Mouse (Mus musculus) R1 (cell line): ENCODE measurements around the gene Fam102b.

ENCODE experiments used
- DNase-seq: peaks from one replicate; pipeline ENCODE4 v3.0.0-alpha.2; 2018; ENCODE audit warnings: low read depth, low spot score

Gene Fam102b

DNA sequence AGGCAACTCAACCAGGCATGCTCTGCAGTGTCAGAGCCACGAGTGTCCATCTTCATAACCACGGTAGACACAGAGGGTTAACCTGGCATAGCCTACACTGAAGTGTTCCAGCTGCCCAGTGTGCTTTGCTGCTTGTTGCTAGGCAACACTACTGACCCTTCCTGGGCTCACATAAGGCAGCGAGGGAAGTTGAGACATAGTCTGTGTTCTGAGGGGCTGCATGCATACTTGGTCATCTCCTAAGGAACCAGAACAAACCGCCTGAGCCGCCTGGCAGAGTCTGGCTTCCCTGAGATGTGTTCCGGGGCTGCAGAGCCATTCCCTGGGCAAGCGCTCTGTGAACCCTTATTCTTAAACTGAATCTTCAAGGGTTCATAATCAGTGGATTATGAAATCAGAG is 66.2 kb downstream of the Fam102b start:
- no peak for DNase-seq

DNA sequence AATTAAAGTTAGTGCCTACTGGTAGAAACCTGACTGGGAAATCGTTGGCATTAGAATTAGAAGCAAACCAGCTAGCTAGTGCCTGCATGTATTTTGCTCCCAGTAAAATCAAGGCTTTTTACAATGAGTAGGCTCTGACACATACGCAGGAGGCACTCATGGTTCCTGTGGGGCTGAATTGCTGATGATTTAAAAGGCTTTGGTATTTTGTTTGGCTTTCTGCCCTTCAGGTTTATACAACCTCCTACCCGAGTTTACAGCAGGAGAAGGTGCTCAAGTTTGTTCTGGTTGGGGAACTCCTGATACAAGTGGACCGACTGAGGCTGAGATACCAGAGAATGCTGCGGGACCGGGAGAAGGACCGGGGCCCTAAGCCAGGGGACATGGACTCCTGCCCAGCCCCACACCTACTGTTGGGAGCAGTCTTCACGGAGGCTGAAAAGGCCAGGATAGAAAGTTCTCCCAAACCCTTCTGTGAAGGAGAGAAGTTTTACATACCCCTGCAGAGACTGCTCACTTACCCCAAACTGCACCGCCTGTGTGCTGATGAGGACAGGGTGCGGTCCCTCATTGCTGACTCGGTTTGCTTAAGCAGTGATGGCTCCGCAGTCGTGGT is 67.6 kb downstream of the Fam102b start:
- DNase-seq, result no peak

DNA sequence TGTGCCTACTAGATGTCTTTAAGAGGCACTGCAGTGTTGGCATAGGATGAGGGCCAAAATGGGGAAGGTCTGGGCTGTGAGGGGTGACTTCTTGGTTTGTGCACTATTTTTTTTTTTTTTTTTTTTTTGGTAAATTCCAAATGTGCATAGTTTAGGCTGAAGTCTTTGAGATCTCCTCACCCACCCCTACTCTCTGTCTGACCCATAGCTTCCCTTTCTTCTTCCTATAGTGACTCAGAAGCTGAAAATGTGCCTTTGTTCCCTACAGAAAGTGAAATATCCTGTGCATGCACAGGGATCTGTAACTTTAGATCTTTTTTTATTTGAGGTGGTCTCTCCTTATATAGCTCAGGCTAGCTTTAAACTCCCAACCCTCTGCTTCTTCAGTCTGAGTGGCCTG is 69.4 kb downstream of the Fam102b start:
- no peak for DNase-seq

DNA sequence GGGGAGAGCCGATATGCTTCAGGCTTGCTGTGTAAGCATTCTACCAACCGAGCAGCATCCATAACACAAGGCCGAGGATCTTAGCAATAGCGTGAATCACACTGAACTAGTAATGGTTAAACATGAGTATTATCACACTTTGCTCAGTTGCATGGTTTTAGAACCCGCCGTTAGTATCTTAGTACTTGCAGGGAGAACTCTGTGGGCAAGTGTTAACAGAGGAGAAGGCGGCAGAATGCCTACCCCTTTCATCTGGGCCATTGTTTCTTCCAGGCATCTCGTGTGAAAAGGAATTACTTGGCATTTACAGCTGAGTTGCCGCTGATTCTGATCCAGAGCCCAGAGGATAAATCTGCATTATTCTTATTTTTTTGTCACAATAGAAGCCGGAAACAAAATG is 86.4 kb downstream of the Fam102b start:
- no peak for DNase-seq

DNA sequence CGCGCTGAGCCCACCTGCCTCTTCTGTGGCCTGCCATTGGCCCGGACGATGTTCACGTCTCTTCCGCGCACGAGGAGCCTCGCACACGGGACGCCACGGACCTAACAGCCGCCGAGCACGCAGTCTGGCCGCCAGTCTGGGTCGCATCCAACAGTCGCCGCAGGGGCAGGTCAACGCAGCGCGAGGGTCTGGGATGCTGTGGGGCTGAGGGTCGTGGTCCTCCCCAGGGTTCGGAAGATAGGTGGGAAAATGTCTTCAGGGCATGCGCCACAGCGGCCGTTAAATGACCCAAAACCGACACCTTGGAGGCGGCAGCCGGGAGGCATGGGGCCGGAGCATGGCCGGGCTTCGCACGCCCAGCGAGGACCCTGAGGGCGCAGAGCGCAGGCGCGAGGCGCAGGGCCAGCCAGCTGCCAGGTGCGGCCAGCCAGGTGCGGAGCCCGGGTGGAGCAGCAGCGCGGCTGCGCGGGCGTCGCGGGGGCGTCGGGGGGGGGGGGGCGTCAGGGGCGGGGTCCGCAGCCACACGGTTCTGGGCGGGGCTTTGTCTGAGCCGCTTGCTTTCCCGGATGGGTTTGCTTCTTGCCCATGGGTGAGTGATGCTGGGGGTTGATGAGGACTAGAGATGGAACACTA is 87.3 kb downstream of the Fam102b start, which contains the start of gene Gm9857:
Gene Gm9857, minus strand, starts transcription at position 445 of the 633 bp plus-strand sequence.
- DNase-seq, result peak; percentile 34

DNA sequence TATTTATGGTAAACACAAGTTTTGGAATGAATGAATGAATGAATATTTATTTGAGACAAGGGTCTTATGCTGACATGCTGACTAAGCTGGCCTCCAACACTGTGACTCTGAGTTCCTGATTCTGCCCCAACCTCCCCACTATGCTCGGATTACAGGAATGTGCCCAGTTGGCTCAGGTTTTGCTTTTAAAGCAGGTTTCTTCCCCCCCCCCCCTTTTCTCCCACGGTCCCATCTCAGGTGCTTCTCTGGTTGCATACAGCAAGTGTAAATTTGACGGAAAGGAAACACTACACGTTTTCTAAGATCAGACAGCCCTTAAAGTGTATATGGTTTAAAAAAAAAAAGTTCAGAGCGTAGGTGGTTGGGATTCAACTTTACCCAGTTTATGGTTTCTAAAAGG is 87.8 kb downstream of the Fam102b start, which contains the start of gene Henmt1:
Gene Henmt1, plus strand, starts transcription at position 301 of the 400 bp plus-strand sequence.
- no peak for DNase-seq

DNA sequence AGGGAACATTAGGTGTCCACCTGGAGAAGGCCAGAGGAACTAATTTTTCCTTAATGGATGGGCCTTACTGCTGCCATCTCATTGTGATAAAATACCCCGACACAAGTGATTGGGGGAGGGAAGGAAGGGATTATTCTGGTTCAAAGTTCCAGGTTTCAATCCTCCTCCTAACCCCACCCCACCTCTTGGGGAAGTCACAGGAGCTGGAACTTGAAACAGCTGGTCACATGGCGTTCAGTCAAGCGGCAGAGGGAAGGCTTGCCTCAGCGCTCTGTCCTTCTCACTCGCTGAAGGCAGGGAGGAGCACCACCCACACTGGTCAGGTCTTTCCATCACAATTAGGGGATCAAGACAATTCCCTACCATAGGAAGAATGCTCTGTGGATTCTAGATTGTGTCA is 88.7 kb downstream of the Fam102b start:
- DNase-seq, result no peak

DNA sequence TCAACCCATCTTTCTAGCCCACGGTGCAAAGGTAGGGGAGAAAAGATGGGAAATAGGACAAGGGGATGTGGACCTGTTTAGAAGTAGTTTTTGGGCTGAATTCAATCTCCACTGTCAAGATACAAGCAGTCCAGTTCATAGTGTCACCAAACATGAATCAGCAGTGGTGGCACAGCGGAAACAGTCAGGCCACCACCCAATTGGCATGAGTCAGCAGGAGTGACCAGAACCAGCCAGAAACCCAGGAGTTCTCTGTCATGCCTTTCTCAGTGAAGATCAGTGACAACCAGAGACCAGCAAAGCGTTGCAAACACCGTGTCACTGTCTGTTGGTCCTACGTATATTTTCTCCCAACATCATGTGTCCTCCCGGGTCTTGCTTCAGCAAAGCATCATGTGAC is 93.8 kb downstream of the Fam102b start:
- no peak for DNase-seq

DNA sequence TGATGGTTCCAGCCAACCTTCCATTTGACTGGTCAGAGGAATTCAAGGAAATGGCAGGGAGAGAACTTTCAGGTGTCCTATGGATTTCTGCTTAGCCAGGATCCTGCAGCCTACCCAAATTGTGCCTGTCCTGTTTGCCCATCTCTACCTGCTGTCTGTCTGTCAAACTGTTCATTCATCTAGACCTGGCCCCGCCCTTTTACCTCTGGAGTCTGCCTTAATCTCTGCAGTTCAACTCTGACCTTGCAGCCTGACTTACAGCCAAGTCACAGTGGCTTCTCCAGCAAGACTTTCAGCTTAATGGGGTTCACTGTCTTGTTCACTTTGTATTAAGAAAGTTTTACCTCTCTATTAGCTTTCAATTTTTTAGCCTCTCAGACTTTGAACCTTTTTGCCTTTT is 101.1 kb downstream of the Fam102b start:
- DNase-seq, result no peak

DNA sequence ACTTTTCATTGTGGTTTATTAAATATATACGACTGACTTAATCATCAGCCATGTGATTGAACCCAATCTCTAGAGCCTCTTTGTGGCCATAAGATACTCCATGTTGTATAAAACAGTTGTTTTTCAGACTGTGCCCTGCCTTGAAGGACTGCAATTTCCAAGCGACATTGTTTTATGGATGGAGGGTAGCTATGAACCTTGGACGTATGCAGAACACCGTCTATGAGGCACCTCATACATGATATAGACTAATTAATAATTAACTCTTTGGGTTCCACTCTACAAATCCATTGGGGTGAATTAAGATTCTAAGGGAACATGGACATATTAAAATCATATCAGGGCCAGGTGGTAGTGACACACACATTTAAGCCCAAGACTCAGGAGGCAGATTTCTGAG is 101.7 kb downstream of the Fam102b start:
- no peak for DNase-seq

DNA sequence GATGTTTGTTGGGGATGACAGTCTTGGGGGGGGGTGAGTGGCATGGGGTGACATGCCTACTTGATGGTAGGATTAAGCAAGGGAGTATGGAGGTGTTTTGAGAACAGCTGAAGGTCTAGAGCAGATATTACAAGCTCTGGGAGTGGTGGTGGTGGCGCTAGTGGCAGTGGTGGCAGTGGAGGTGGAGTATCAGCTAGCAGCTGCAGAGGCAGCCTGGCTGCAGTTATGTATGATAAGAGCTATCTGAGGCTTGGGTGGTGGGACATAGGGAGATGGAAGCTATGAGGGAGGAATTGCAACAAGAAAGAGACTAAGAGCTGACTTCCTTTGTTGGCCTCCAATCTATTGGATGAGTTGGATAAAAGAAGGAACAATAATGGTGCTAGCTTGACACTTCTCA is 105.6 kb downstream of the Fam102b start:
- DNase-seq, result no peak
